Mouse (Mus musculus) heart, adult 9 months (tissue): Measurements from ENCODE around the gene Phox2b.

Experiments
- DNase-seq, 2 experiments: peaks; one replicate each; pipeline ENCODE4 v3.0.0; 2022; ENCODE audit warnings: low spot score in 2 of 2

Phox2b gene

DNA sequence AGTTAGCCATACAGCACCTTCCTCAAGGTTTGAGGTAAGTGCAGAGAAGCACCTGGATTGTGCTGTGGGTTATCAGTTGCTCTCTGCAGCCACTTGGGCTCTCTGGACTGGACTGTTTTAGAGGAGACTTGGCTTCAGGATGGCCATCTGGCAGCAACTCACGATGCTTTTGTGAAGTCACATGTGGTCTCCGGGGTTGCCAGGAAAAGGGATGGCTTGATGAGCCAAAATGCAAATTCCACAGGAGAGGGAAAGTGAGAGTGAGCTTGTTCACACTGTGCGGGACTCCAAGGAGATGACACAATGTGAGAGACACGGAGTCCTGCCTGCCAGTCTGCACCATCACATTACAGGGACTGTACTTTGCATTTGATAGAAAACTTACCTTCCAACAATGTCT is 7.3 kb downstream of the Phox2b start:
- no peak for DNase-seq

DNA sequence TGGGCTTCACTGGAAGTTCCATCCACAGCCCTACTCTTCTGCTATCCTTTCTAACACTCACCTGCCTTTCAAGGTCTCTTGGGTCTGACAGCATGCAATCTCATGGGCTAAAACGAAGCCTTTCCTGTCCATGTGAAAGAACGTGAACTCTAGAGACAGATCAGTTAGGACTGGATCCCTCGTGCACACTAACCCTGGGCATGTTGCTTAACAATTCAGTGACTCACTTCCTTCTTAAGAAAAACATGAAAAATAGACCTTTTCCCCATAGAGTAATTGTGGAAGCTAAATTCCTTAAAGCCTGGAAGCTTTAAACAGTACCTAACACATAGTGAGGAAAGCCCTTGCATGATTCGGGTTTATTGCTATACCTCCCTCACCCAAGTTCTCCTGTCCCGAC is 8.2 kb downstream of the Phox2b start:
- no peak for DNase-seq

DNA sequence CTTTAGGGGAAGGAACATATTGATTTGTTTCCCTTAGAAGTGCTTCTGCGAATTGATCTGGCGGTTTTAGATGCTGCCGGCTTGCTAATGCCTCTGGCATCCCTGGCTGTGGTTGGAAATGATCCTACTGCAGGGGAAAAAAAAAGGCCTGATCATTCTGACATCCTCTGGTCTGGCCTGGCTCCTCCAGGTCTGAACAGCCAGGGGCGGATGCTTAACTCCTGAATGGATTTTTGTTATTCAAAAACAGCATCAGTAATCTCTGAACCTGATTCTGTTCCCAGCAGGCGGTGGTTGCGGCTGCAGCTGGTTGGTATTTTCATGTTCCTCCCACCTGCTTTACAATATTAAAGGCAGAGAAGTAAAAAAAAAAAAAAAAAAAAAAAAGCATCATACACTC is 16.0 kb downstream of the Phox2b start:
- DNase-seq = no peak

DNA sequence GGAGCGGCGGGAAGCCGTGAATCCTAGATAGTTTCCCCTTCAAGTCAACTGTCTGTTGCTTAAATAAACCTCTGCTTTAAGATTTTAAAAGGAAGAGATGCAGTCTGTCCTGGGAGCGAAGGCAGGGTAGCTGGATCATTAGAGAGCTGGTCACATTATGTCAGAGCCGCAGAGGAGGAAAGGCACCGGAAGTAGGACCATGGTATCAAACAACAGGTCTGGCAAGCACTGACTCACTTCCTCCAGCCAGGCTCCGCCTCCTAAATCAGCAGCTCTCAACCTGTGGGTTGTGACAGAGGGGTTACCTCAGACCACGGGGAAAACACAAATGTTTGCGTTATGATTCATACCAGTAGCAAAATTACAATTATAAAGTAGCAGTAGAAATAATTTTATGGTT is 35.5 kb downstream of the Phox2b start:
- no peak for DNase-seq

DNA sequence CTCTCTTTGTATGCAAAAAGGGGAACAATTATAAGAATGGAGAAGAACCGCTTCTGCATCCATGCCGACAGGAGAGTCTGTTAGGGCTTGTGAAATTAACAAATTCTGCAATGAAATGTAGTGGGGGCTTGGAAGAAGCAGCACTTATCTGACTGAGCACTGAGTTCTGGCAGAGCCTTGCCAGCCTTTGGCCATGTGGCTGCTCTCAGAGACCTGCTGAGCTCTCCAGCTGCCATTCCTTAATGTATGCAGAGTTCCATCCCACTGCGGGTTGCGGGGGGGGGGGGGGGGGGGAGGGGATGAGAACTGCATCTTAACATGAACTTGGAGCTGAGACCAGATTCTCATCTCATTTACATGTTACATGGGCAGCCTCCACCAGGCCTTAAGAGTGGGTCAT is 38.6 kb downstream of the Phox2b start:
- no peak for DNase-seq

DNA sequence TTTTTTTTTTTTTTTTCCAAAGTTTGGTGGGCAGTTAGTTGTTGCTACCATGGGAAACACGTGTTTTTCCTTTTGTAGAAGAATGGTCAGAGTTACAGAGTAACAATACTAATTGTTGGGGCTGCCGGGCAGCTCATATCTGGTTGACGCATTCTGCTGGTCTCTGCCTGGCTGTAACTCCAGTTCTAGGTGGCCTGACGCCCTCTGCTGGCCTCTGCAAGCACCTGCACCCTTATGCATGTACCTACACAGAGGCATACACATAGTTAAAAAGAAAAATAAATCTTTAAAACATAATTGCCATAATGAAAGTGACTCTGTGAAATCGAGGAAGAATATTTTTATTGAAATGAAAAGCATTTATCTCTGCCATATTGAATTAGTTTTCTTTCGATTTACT is 41.3 kb downstream of the Phox2b start:
- no peak for DNase-seq

DNA sequence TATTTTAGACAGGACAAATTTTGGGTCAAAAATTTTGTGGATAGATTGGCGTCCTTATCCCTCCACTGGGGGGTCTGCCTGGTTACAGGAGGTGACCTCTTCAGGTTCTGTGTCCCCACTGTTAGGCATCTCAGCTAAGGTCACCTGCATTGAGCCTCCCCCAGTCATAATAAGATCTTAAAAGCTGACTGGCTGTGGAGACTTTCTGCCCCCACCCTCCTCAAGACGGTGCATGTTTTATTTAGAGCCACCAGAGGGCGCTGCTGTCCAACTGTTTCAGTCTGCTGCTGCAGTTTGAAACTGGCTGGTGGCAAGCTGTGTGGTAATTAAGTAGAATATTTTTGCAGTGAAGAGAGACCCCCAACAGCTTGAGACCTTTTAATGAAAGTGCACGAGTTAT is 51.1 kb downstream of the Phox2b start:
- no peak for DNase-seq
